Mouse (Mus musculus) kidney, adult 2 months (tissue): ENCODE results near the gene Ptpn14.

ENCODE experiments used
- CTCF ChIP-seq: fragments of 200-500 bp; conservative IDR thresholded peaks from 2 replicates; pipeline ENCODE4 v1.5.1; 2011; ENCODE audit warnings: low read depth, mild to moderate bottlenecking, control low read depth, low read length, moderate library complexity, mixed read lengths; ENCODE audit not compliant: insufficient read depth, insufficient read length
- POLR2A ChIP-seq: fragments of 200-500 bp; IDR thresholded peaks from one replicate; pipeline ENCODE4 v1.6.1; 2011; ENCODE audit warnings: low read depth, low read length, control low read depth

GRCm38 (mm10) chr1:189860942-189861315 is 132.9 kb downstream of the Ptpn14 start:
- TF ChIP-seq CTCF, result no peak
- no peak for TF ChIP-seq POLR2A
